Mouse (Mus musculus) thymus, postnatal 10 days (tissue): ENCODE data around the gene Gm3183.
"Not testable (repeated sequence)": the region's sequence is repeated elsewhere in the genome, so short reads cannot be mapped to it uniquely, and the experiment has no call there.

Experiments
- DNase-seq, 2 experiments: peaks; one replicate each; pipeline ENCODE4 v3.0.0; 2021; ENCODE audit warnings: low spot score in 2 of 2

Gm3183 gene

GRCm38 (mm10) chr5:94865136-94865535, at the start of gene Gm3183:
Gene Gm3183, plus strand, starts transcription at chr5:94865436.
- DNase-seq, result not testable (repeated sequence)
